In genomic region chr9:57967237-57967960, GRCm38 (mm10) we compare ENCODE assay signal across 9 mouse cellular contexts. TPM values are rescaled to one million over a fixed set of nuclear protein-coding genes. Genes with fewer than 3 reads are reported as not detected.
DNase-seq lines count a peak whose midpoint lies in the region; TF ChIP-seq lines count a peak whose summit lies in the region.
"Had no signal": no experiment of that assay in that cellular context is flagged by ENCODE, and none has a peak within 500 bp of the region (broad histone marks: within the 10 kb centered on the region; RNA-seq: fewer than 3 reads in every experiment).

No protein-coding gene starts in this region.

- peak; percentile 61 for TF ChIP-seq POLR2A in CH12.LX (IDR thresholded peaks at IDR 0.05; ENCODE audit: low read depth, low read length)

- H3K27me3 ChIP-seq in CH12.LX (replicated peaks), result no peaks in the 10 kb centered on the region
- H3K27me3 ChIP-seq: neural tube, embryonic 12.5 days had no signal

- no peaks in the 10 kb centered on the region for H3K9me3 ChIP-seq in CH12.LX (replicated peaks; ENCODE audit: low read length)
- H3K9me3 ChIP-seq: neural tube, embryonic 12.5 days had no signal

- no peaks in the 10 kb centered on the region for H3K79me2 ChIP-seq in CH12.LX (replicated peaks; ENCODE audit: control insufficient read depth, extremely low read depth, insufficient read depth, poor library complexity, severe bottlenecking)

- peak overlapping the region; percentile 79 for H3K4me2 ChIP-seq in CH12.LX (ENCODE audit: insufficient read depth, low read depth, poor library complexity, severe bottlenecking)
- H3K4me2 ChIP-seq: neural tube, embryonic 12.5 days had no signal

- H3K27ac ChIP-seq in CH12.LX (ENCODE audit: insufficient read depth, low read depth), result peak overlapping the region; percentile 99
- H3K27ac ChIP-seq: neural tube, embryonic 12.5 days had no signal

- H3K4me1 ChIP-seq in CH12.LX (ENCODE audit: control insufficient read depth in 1 of 2, insufficient read depth in 2 of 2), result peaks cover 74 to 98% of the 10 kb centered on the region in 2 experiments
- H3K4me1 ChIP-seq: neural tube, embryonic 12.5 days had no signal

- dilution Hi-C loops in CH12.LX (cut with MboI; ENCODE audit: extremely low pct_ligation_motif_present, extremely low pct_unique_long_range_greater_than_20kb, low sequenced_read_pairs), result no loop called here

- in situ Hi-C loops in CH12.LX (cut with MboI; ENCODE audit: low pct_ligation_motif_present, low pct_unique_long_range_greater_than_20kb, low sequenced_read_pairs), result no loop called here

- DNase-seq in adrenal gland, adult 2 months, result peak; percentile 44
- no peak for DNase-seq in adrenal gland, postnatal 4 days (ENCODE audit: low spot score in 2 of 2)
- DNase-seq in CH12.LX (ENCODE audit: extremely low read depth), result peak; percentile 88
- DNase-seq in frontal cortex, adult 2 months (ENCODE audit: extremely low spot score in 1 of 2, low spot score in 1 of 2), result peak; percentile 55 to 79
- DNase-seq in layer of hippocampus, adult 9-11 months, result peak; percentile 66
- peak; percentile 86 for DNase-seq in testis, postnatal 10 days (ENCODE audit: low spot score)
- no peak for DNase-seq in embryo, embryonic 11 days
- DNase-seq in kidney, postnatal 25 days, result no peak

- peak; percentile 98 for TF ChIP-seq EP300 in CH12.LX (IDR thresholded peaks at IDR 0.05; ENCODE audit: low read length)

- H3K36me3 ChIP-seq in CH12.LX (replicated peaks in 1 of 2; ENCODE audit: control insufficient read depth in 1 of 2, insufficient read depth in 1 of 2, low read length in 1 of 2), result peaks cover 8 to 12% of the 10 kb centered on the region in 2 experiments
- H3K36me3 ChIP-seq: neural tube, embryonic 12.5 days had no signal

- H3K9ac ChIP-seq in CH12.LX (ENCODE audit: insufficient read depth, low read depth), result peak overlapping the region; percentile 77
- H3K9ac ChIP-seq: neural tube, embryonic 12.5 days had no signal

- peak; percentile 27 for TF ChIP-seq RAD21 in CH12.LX (IDR thresholded peaks at IDR 0.05; ENCODE audit: low read depth, low read length)

- peak overlapping the region in 2 of 3 experiments; percentile 23 to 33 for H3K4me3 ChIP-seq in CH12.LX (replicated peaks in 1 of 3; ENCODE audit: low read depth in 2 of 3, low read length in 2 of 3, poor library complexity in 1 of 3)
- H3K4me3 ChIP-seq: neural tube, embryonic 12.5 days had no signal

- TF ChIP-seq CTCF in CH12.LX (conservative IDR thresholded peaks at IDR 0.05 in 1 of 2, IDR thresholded peaks at IDR 0.05 in 1 of 2; ENCODE audit: low read depth in 2 of 2, low read length in 2 of 2), result peak in 1 of 2 experiments; percentile 31; a peak in 1 of 4 replicates

TF ChIP-seq in CH12.LX, 34 proteins besides CTCF, POLR2A, EP300 and RAD21:
- TF ChIP-seq JUN (IDR thresholded peaks at IDR 0.05; ENCODE audit: insufficient read depth, low read depth, low read length), result peak; percentile 9; the same call in 1 of the 2 replicates
- 0 out of 2 replicates have a peak, but pooled peaks have one; percentile 44 for TF ChIP-seq NELFE (IDR thresholded peaks at IDR 0.05; ENCODE audit: low read depth, low read length)
- TF ChIP-seq ZNF384 (IDR thresholded peaks at IDR 0.05; ENCODE audit: low read depth, low read length), result peak; percentile 45
- peak; percentile 77; the same call in 1 of the 2 replicates for TF ChIP-seq KAT2A (IDR thresholded peaks at IDR 0.05; ENCODE audit: insufficient replicate concordance, low read length)
- peak; percentile 90 for TF ChIP-seq BHLHE40 (IDR thresholded peaks at IDR 0.05; ENCODE audit: low read depth, low read length)
- TF ChIP-seq E2F4 (IDR thresholded peaks at IDR 0.05; ENCODE audit: insufficient replicate concordance, low read depth, low read length), result 0 out of 2 replicates have a peak, but pooled peaks have one; percentile 1
- peak; percentile 94 for TF ChIP-seq CHD2 (IDR thresholded peaks at IDR 0.05; ENCODE audit: low read length)
- TF ChIP-seq TCF12 (IDR thresholded peaks at IDR 0.05; ENCODE audit: low read depth, low read length), result peak; percentile 98
- TF ChIP-seq SMC3 (IDR thresholded peaks at IDR 0.05; ENCODE audit: low read depth, low read length), result no peak; the same call in none of the 2 replicates
- TF ChIP-seq IRF4 (IDR thresholded peaks at IDR 0.05; ENCODE audit: low read depth, low read length), result peak; percentile 97
- TF ChIP-seq POLR2AphosphoS2 (IDR thresholded peaks at IDR 0.05; ENCODE audit: low read depth, low read length), result 0 out of 2 replicates have a peak, but pooled peaks have one; percentile 31
- TF ChIP-seq USF2 (conservative IDR thresholded peaks at IDR 0.05; ENCODE audit: low read depth, low read length), result 0 out of 2 replicates have a peak, but pooled peaks have one; percentile 4
- TF ChIP-seq RCOR1 (conservative IDR thresholded peaks at IDR 0.05; ENCODE audit: low read depth, low read length), result peak; percentile 88; the same call in 1 of the 2 replicates
- TF ChIP-seq ZMIZ1 (IDR thresholded peaks at IDR 0.05; ENCODE audit: low read depth, low read length), result peak; percentile 65
- TF ChIP-seq ZC3H11A (IDR thresholded peaks at IDR 0.05; ENCODE audit: low read depth, low read length), result no peak
- peak; percentile 70 for TF ChIP-seq MAFK (IDR thresholded peaks at IDR 0.05; ENCODE audit: insufficient replicate concordance, low read length)
- peak; percentile 95 for TF ChIP-seq SIN3A (IDR thresholded peaks at IDR 0.05; ENCODE audit: low read length)
- peak; percentile 74 for TF ChIP-seq TBP (conservative IDR thresholded peaks at IDR 0.05; ENCODE audit: low read depth, low read length)
- TF ChIP-seq ETS1 (conservative IDR thresholded peaks at IDR 0.05; ENCODE audit: low read depth, low read length), result peak; percentile 96
- TF ChIP-seq PAX5 (IDR thresholded peaks at IDR 0.05; ENCODE audit: low read length), result no peak
- TF ChIP-seq UBTF (IDR thresholded peaks at IDR 0.05; ENCODE audit: low read depth, low read length), result peak; percentile 69
- no peak for TF ChIP-seq CHD1 (IDR thresholded peaks at IDR 0.05; ENCODE audit: low read depth, low read length)
- TF ChIP-seq USF1 (IDR thresholded peaks at IDR 0.05; ENCODE audit: low read depth, low read length), result no peak
- peak; percentile 62 for TF ChIP-seq ELF1 (IDR thresholded peaks at IDR 0.05; ENCODE audit: low read depth, low read length)
- TF ChIP-seq MEF2A (IDR thresholded peaks at IDR 0.05; ENCODE audit: borderline replicate concordance, low read depth, low read length), result peak; percentile 95
- no peak for TF ChIP-seq HCFC1 (IDR thresholded peaks at IDR 0.05; ENCODE audit: low read depth, low read length)
- peak; percentile 63 for TF ChIP-seq MYC (IDR thresholded peaks at IDR 0.05; ENCODE audit: low read depth, low read length)
- TF ChIP-seq ZKSCAN1 (IDR thresholded peaks at IDR 0.05; ENCODE audit: borderline replicate concordance, low read depth, low read length), result no peak
- peak; percentile 66 for TF ChIP-seq MAX (IDR thresholded peaks at IDR 0.05; ENCODE audit: low read length)
- TF ChIP-seq MXI1 (IDR thresholded peaks at IDR 0.05; ENCODE audit: low read depth, low read length), result peak; percentile 63
- TF ChIP-seq MAZ (IDR thresholded peaks at IDR 0.05; ENCODE audit: low read depth, low read length), result peak; percentile 93
- TF ChIP-seq JUND (conservative IDR thresholded peaks at IDR 0.05; ENCODE audit: low read depth, low read length), result no peak

RNA-seq across cellular contexts. Expression of gene Sema7a, which starts 27.5 kb away (rescaled TPM):
- 10 to 100 TPM in 1 of 2 experiments, 1 to 10 TPM in 1; 8.2 to 17.0 TPM for total RNA-seq in adrenal gland, adult 2 months (2021)
- 54.9 and 59.4 TPM in 2 replicates for polyA plus RNA-seq in adrenal gland, adult 2 months (2012; rRNA removed)
- 10 to 100 TPM; 15.1 to 16.1 TPM for total RNA-seq in adrenal gland, postnatal 4 days (2021)
- total RNA-seq in CH12.LX (2012; rRNA removed) (113 and 181 TPM in 2 replicates), CH12.LX (2014; rRNA removed) (78.2 and 88.6 TPM in 2 replicates)
- 81.9 and 89.4 TPM in 2 replicates for polyA plus RNA-seq in CH12.LX (2012; ENCODE audit: insufficient read length, low read depth)
- 76.6 and 95.2 TPM in 2 replicates for polyA plus RNA-seq in frontal cortex, adult 2 months (2012; rRNA removed)

RNA-seq across cellular contexts. Expression of gene Cyp11a1, which starts 38.8 kb away (rescaled TPM):
- 1,000 to 10,000 TPM; 6,621 to 7,422 TPM for total RNA-seq in adrenal gland, adult 2 months (2021)
- polyA plus RNA-seq in adrenal gland, adult 2 months (2012; rRNA removed), result 1,463 and 1,873 TPM in 2 replicates
- total RNA-seq in adrenal gland, postnatal 4 days (2021), result 1,000 to 10,000 TPM; 2,307 to 2,341 TPM
- total RNA-seq in CH12.LX (2012; rRNA removed), result 2.6 and 4.6 TPM in 2 replicates
- total RNA-seq in CH12.LX (2014; rRNA removed), result 8.3 and 9.0 TPM in 2 replicates
- polyA plus RNA-seq in CH12.LX (2012; ENCODE audit: insufficient read length, low read depth), result 12.1 and 12.8 TPM in 2 replicates
- polyA plus RNA-seq in frontal cortex, adult 2 months (2012; rRNA removed), result 5.5 and 6.1 TPM in 2 replicates
- polyA plus RNA-seq: neural tube, embryonic 12.5 days had no signal

RNA-seq across cellular contexts. Expression of gene Ubl7, which starts 56.6 kb away (rescaled TPM):
- 10 to 100 TPM; 73.9 to 81.5 TPM for total RNA-seq in adrenal gland, adult 2 months (2021)
- polyA plus RNA-seq in adrenal gland, adult 2 months (2012; rRNA removed), result 273 and 305 TPM in 2 replicates
- 10 to 100 TPM; 78.8 to 85.3 TPM for total RNA-seq in adrenal gland, postnatal 4 days (2021)
- 31.2 and 37.3 TPM in 2 replicates for total RNA-seq in CH12.LX (2012; rRNA removed)
- 19.9 and 24.7 TPM in 2 replicates for total RNA-seq in CH12.LX (2014; rRNA removed)
- polyA plus RNA-seq in CH12.LX (2012; ENCODE audit: insufficient read length, low read depth), result 73.3 and 81.1 TPM in 2 replicates
- polyA plus RNA-seq in frontal cortex, adult 2 months (2012; rRNA removed), result 118 and 126 TPM in 2 replicates

Comparison
In these comparisons a context has a peak if more than half of its experiments do, and no peak if none do; other contexts are left out.
1. DNase-seq: peak in adrenal gland, adult 2 months (single experiment), CH12.LX (single experiment), frontal cortex, adult 2 months (2 of 2), layer of hippocampus, adult 9-11 months (single experiment) and testis, postnatal 10 days (single experiment); none in adrenal gland, postnatal 4 days (0 of 2), embryo, embryonic 11 days (single experiment) and kidney, postnatal 25 days (0 of 2).
2. RNA of gene Sema7a, which starts 27.5 kb away (total RNA-seq): 78.2 to 181 TPM in CH12.LX; 8.2 to 17.0 TPM in adrenal gland, adult 2 months and 15.1 to 16.1 TPM in adrenal gland, postnatal 4 days; every median in the first group is over 4 times any median in the second.
3. RNA of gene Cyp11a1, which starts 38.8 kb away (total RNA-seq): 6,621 to 7,422 TPM in adrenal gland, adult 2 months and 2,307 to 2,341 TPM in adrenal gland, postnatal 4 days; 2.6 to 9.0 TPM in CH12.LX; every median in the first group is over 100 times any median in the second.